Mouse (Mus musculus): ENCODE measurements at regions not wholly inside any gene's neighbourhood (a gene's known extent, or its start where the extent isn't known, plus 50 kb on each side); places are given as distances from the start of the nearest gene placed in this dataset.
"Not testable (repeated sequence)": the region's sequence is repeated elsewhere in the genome, so short reads cannot be mapped to it uniquely, and the experiment has no call there.

DNA sequence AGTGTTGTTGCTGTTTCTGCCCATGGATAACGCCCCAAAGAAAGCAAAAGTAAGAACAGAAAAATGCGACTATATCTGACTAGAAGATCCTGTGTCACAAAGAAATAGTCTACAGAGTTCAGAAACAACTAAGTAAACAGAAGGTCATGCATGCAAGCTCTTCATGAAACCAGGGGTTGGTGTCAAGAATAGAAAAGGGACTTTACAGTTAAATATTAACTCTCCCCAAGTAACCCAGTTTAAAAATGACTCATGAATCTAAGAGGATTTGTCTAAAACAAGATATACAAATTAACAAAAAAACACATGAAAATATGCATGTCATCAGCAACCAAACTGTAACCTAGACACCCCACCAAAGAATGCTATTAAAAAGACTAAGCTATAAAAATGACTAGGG is 381.4 kb upstream of the Ptger4 start:
- no peak for DNase-seq (ENCODE audit: low spot score in 2 of 2)

DNA sequence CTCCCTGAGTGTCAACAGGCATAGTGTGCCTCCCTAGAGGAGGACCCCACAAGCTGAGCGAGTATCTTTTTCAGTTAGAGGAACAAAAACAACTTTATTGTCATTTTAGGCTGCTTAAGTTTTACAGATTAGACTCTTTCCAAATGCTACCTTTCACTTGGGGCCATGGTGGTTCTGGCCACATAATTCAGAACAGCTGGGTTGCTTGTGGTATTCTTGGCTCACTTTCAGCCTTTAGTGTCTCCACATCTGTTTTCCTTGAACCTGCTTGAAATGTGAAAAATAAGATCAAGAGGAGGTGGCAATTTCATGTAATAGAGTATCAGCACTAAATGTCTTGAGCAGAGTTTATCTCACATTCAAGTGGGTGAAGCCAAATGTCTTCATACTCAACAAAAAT is 402.7 kb upstream of the Ptger4 start:
- no peak for DNase-seq (ENCODE audit: low spot score in 2 of 2)

DNA sequence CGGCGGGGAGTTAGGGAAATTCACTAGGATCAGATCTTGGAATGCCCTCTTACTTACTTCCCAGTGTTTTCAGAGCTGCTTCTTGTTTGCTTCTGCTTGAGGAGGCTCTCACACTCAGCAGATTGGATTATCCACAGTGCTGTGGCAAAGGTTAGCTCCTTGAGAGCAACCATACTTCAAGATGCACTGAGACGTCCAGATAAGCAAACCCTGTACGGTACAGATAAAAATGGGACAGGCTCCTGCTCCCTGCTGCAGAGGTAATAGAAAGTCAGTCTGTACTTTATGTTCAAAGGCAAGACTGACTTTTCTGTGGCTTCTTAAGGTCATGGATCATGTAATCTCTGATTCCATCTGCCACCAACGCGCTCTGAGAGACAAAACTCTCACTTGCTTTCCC is 414.8 kb upstream of the Ptger4 start:
- no peak for DNase-seq (ENCODE audit: low spot score in 2 of 2)

GRCm38 (mm10) chr15:5660819-5661218 is 416.8 kb upstream of the Ptger4 start:
- no peak for DNase-seq (ENCODE audit: low spot score in 2 of 2)

DNA sequence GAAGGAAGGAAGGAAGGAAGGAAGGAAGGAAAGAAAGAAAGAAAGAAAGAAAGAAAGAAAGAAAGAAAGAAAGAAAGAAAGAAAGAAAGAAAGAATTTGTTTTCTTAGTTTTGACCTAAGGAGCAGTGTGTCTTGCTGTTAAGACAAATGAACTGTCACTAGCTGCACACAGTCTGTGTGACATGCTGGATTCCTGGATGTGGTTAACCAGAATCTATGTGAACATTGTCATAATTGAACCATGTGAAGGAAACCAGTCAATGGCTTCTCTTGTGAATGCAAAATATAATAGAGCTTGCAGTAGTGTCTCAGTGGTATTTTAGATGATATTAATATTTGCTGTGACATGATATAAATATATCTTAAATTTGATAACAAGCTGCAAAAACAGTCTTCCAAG is 427.8 kb upstream of the Ptger4 start:
- no peak for DNase-seq (ENCODE audit: low spot score in 2 of 2)

DNA sequence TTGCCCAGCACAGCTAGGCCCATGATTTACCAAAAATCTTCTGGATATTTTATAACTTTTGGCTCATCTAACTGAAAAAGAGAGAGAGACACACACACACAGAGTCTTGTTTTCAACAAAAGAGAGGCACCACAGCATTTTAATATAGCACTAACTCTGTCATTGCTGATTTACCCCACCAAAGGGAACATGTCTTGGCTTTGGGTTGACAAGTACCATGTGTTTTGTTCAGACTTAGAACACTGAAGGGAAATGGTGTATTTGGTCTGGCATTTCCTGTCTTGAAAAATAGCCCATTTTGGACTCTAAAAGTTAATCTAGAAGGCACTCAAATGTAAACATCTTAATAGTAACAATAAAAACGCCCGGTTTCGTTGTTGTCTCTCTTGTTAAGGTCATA is 432.7 kb upstream of the Ptger4 start:
- DNase-seq (ENCODE audit: low spot score in 2 of 2), result no peak

DNA sequence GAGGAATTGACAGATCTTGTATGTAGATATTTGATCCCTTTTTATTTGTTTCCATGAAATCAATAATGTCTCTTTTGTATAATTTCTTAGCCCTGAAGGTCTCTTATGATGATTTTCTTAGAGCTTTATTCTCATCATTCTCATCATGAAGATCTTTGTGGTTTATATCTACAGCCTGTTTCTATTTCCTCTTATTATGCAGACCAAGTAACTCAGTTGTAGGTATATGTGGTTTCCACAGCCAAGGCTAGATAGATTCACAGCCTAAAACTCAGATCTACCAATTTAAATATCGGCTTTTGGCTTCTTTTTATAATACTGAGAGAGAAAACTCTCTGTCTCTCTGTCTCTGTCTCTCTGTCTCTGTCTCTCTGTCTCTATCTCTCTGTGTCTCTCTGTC is 449.8 kb upstream of the Ptger4 start:
- DNase-seq (ENCODE audit: low spot score in 2 of 2), result no peak

- no peak for DNase-seq (ENCODE audit: low spot score in 2 of 2)
These were observed 451.0 kb upstream of the Ptger4 start for GRCm38 (mm10) chr15:5695015-5695414.

GRCm38 (mm10) chr15:5708454-5708853 is 464.5 kb upstream of the Ptger4 start:
- DNase-seq (ENCODE audit: low spot score in 2 of 2), result no peak

- DNase-seq (ENCODE audit: low spot score in 2 of 2), result no peak
These were observed 496.7 kb upstream of the Ptger4 start for GRCm38 (mm10) chr15:5740658-5741057.

DNA sequence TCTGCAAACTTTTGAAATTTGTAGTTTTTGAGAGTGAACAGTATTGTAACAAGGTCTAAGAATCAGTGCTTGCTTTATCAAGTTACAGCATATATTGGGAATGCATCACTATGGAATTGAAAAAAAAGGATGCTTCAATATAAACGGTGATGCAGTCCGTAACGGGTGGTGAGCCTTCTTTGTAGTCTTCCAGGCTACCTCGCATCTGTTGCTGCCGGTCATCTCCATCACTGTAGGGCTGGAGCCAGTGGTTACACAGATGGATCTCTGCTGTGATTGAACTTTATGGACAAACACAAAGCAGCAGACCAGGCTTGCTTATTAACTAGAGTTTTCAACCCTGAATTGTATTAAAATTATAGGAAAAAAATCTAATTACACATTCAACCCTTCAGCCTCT is 499.9 kb upstream of the Ptger4 start:
- DNase-seq (ENCODE audit: low spot score in 2 of 2), result no peak

GRCm38 (mm10) chr15:5758690-5759089 is 514.7 kb upstream of the Ptger4 start:
- no peak for DNase-seq (ENCODE audit: low spot score in 2 of 2)

GRCm38 (mm10) chr15:5762216-5762615 is 518.2 kb upstream of the Ptger4 start:
- no peak for DNase-seq (ENCODE audit: low spot score in 2 of 2)

DNA sequence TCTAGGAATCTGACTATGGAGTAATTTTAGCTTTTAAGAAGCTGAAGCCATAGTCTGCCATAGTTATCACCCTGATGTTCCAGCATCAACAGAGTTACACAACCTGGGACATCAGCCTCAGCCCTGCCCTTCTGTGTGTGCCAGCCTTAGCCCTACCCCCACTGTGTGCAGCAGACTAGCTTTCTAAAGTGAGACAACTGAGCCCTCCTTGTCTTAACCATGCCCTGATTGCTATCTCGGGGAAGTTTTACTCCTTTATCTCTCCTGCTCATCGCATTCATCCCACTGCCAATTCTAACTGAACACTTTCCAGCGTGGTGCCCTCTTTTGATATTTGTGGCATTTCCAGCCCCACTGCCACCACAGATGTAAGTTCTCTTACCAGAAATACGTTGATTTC is 522.5 kb upstream of the Dab2 start:
- no peak for DNase-seq (ENCODE audit: low spot score in 2 of 2)

DNA sequence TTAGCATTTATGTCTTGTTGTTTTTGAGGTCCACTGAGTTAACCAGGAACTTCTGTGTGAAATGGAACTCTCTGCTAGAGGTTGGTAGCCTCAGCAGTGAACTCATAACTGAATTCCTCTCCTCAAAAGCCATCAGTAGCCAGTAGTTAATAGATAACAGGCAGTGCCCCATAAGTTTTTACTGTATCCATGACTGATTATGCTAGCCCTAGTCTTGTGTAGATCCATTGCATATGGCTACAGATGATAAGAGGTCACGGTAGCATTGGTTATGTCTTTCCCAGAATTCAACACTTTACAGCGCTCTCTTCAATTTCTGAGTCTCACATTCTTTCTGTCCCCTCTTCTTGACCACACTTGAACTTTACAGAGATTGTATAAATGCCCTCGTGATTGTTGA is 499.7 kb upstream of the Dab2 start:
- no peak for DNase-seq (ENCODE audit: low spot score in 2 of 2)

DNA sequence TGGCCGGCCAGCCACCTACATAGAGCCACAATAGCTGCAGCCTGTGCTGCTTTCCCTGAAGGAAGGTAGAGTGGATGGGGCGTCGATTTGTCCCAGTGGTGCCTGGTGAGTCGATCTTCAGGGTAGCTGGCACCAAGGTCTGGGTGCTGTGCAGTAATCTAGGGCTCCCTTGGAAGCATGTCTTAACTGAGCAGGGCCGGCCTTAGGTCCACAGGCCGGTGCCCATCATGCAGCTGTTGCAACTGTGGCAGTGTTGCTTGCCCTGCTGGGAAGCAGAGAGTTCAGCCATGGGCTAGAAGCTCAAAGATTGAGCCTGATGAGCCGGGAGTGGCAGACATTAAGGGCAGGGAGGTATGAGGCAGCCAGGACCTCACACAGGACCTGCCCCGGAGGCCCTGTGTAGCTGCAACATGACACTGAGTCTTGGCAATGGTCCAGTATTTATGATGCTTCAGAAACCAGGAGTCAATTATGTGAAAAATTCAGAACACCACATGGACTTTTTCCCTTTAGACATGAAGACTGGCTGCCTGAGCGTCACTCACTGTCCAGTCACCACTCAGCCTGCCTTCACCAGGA is 488.3 kb upstream of the Dab2 start:
- DNase-seq (ENCODE audit: low spot score in 2 of 2), result no peak

- DNase-seq (ENCODE audit: low spot score in 2 of 2), result no peak
These were observed 487.6 kb upstream of the Dab2 start for GRCm38 (mm10) chr15:5811958-5812357.

DNA sequence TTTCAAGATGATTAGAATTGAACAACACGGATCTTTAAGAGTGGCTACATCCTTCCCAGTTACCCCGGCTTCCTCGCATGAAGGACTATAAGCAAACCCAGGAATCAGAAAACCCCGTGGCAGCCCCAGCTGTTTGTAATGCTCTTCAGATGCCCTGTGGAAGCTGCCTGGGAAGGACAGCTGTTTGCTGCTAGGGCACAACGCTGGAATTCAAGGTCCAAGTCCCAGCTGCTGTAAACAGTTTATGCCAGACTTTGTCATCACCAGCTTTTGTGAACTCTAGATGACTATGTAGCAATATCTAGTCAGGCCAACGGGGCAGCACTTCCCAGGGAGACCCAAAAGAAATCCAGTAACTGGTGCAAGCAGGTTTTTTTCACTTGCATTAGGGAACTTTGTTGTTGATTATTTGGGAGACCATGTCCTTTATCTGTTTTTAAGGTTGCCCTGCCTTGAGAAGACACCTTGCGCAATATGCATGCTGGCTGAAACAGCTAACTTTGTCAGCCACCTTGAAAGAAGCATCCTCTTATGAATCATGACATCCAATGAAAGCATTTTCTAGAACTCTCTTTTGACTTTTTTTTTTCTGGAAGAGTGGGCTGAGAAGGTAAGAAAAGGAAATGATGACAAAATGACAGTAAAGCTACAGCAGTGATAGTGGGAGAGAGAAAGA is 481.5 kb upstream of the Dab2 start:
- no peak for DNase-seq (ENCODE audit: low spot score in 2 of 2)

- DNase-seq (ENCODE audit: low spot score in 2 of 2), result no peak
These were observed 459.6 kb upstream of the Dab2 start for GRCm38 (mm10) chr15:5839963-5840362.

- DNase-seq (ENCODE audit: low spot score in 2 of 2), result not testable (repeated sequence)
These were observed 458.0 kb upstream of the Dab2 start for GRCm38 (mm10) chr15:5841369-5842149.

GRCm38 (mm10) chr15:5846571-5846970 is 453.0 kb upstream of the Dab2 start:
- no peak for DNase-seq (ENCODE audit: low spot score in 2 of 2)

DNA sequence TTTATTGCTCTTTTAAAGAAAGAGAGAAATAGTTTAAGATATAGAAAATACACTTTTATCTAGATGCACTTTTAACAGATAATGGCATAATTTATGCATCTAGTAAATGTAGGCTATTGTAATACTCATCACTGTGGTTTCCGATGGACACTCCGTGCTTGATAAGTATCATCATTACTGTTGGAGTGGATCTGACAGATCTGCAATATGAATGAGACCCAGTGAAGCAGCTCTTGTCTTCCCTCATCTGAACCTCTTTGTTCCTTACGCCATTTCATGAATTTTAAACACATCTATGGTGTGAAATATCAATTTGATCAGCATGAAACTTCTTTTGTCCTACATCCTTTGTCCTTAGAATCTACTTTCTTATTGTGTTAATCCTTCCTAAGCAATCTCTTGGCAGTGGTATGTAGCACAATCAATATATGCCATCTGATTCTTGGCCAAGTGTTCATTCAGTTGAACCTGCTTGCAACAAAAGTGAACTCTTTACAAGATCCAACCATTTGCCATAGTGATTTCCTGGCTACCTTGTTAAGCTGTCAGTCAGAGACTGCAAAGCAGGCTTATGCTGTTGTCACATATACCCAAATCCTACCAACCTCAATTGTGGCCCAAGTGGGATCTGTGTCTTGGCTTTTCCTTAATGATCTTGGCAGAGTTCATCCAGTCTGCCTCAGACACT is 452.0 kb upstream of the Dab2 start:
- no peak for DNase-seq (ENCODE audit: low spot score in 2 of 2)

GRCm38 (mm10) chr15:5852523-5852922 is 447.1 kb upstream of the Dab2 start:
- no peak for DNase-seq (ENCODE audit: low spot score in 2 of 2)

Data from urinary bladder, adult 18-20 months (tissue).